Mouse (Mus musculus): ENCODE measurements around the gene Hmcn1.

DNA sequence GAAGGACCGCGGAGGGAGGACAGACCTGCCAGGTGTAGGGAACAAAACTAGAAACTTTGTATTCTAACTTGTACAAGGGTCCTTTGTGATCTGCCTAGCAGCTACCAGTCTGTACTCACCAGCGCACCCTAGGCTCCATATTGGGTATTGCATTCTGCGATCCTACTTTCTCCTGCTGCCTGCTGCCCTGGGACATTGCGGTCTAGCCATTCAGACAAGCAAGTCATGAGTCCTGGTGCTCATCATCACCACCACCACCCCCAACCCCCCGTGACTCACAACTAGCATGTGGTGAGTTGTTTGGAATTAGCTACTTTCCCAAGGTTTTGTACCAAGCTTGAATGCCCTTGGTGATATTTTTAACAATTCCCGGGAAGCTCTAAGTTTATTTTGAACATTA lies 17.8 kb upstream of the Hmcn1 start:
- TF ChIP-seq CTCF (IDR thresholded peaks at IDR 0.05; ENCODE audit: control insufficient read depth, insufficient read depth, low read length) (peak; percentile 64), POLR2A (IDR thresholded peaks at IDR 0.05; ENCODE audit: borderline replicate concordance, control insufficient read depth, low read depth, low read length) (no peak)
